Mouse (Mus musculus) kidney, postnatal 0 days (tissue): ENCODE measurements at regions not wholly inside any gene's neighbourhood (a gene's known extent, or its start where the extent isn't known, plus 50 kb on each side); places are given as distances from the start of the nearest gene placed in this dataset.

Experiments
- ATAC-seq: fragments of 200-750 bp; cut with Nextera tagmentation; replicated peaks from 2 replicates; pipeline ENCODE4 v1.8.0; 2017; ENCODE audit warnings: low read depth, moderate number of reproducible peaks, moderate TSS enrichment, moderate library complexity; ENCODE audit not compliant: low FRiP score
- DNase-seq: peaks from one replicate; pipeline ENCODE4 v3.0.0-alpha.2; 2016; ENCODE audit warnings: low spot score
- H3K27ac ChIP-seq: fragments of 300-500 bp; sonication (generic); 2 replicates; pipeline ENCODE4 v1.5.1; 2014; ENCODE audit warnings: mild to moderate bottlenecking
- H3K27me3 ChIP-seq: fragments of 300-500 bp; sonication (generic); 2 replicates; pipeline ENCODE4 v1.6.1; 2014; ENCODE audit warnings: low read length, mixed read lengths; ENCODE audit not compliant: insufficient read depth
- H3K36me3 ChIP-seq: fragments of 300-500 bp; sonication (generic); 2 replicates; pipeline ENCODE4 v1.6.1; 2014; ENCODE audit warnings: low read length, mixed read lengths; ENCODE audit not compliant: insufficient read depth
- H3K4me1 ChIP-seq: fragments of 300-500 bp; sonication (generic); replicated peaks from 2 replicates; pipeline ENCODE4 v1.6.1; 2014; ENCODE audit warnings: antibody characterized with exemption, low read length, mixed read lengths; ENCODE audit not compliant: insufficient read depth
- H3K4me2 ChIP-seq: fragments of 300-500 bp; sonication (generic); 2 replicates; pipeline ENCODE4 v1.6.1; 2014; ENCODE audit warnings: mild to moderate bottlenecking, low read length, moderate library complexity, mixed read lengths
- H3K4me3 ChIP-seq: fragments of 300-500 bp; sonication (generic); replicated peaks from 2 replicates; pipeline ENCODE4 v1.5.1; 2014; ENCODE audit warnings: low read depth, low read length
- H3K9ac ChIP-seq: fragments of 300-500 bp; sonication (generic); 2 replicates; pipeline ENCODE4 v1.6.1; 2014; ENCODE audit warnings: low read depth, low read length
- H3K9me3 ChIP-seq: fragments of 300-500 bp; sonication (generic); replicated peaks from 2 replicates; pipeline ENCODE4 v1.6.1; 2016; ENCODE audit warnings: low read length, inconsistent platforms, mixed read lengths
- CTCF ChIP-seq: IDR thresholded peaks from 2 replicates; pipeline ENCODE4 v1.5.1; 2016; ENCODE audit warnings: antibody characterized with exemption, low read depth, mild to moderate bottlenecking, moderate library complexity
- WGBS: fragments of 180-500 bp; shearing (Covaris S2); extraction: QIAGEN DNeasy Blood & Tissue Kit; methylation state at CpG from one replicate; pipeline ENCODE4 v1.1.7; 2014; 5-methylcytosine and 5-hydroxymethylcytosine counted together

- DNase-seq: no peak
- WGBS: 67% methylated on average over 5 of the region's 5 CpGs
- no peak for TF ChIP-seq CTCF
These were observed 74.2 kb upstream of the Fzd10 start for GRCm38 (mm10) chr5:128526432-128526831.

GRCm38 (mm10) chr5:128524377-128525280, 76.0 kb upstream of the Fzd10 start:
- 13% methylated on average over 26 of the region's 26 CpGs for WGBS
- Histone ChIP-seq H3K4me3 (no peak overlapping the region), H3K4me1 (no peaks in the 10 kb centered on the region), H3K27ac (no peak overlapping the region), H3K9me3 (no peaks in the 10 kb centered on the region), H3K4me2 (no peak overlapping the region), H3K9ac (no peak overlapping the region), H3K36me3 (no peaks in the 10 kb centered on the region), H3K27me3 (no peaks in the 10 kb centered on the region)
- DNase-seq (no peak), ATAC-seq (no peak)
- TF ChIP-seq CTCF: no peak

More at GRCm38 (mm10) chr5:128526432-128526831, 74.2 kb upstream of the Fzd10 start:
- Histone ChIP-seq H3K4me1 (no peaks in the 10 kb centered on the region), H3K9ac (no peak overlapping the region), H3K4me2 (no peak overlapping the region), H3K4me3 (no peak overlapping the region), H3K27ac (no peak overlapping the region), H3K9me3 (no peaks in the 10 kb centered on the region), H3K36me3 (no peaks in the 10 kb centered on the region), H3K27me3 (no peaks in the 10 kb centered on the region)
- ATAC-seq: no peak

- no peak overlapping the region for H3K9ac ChIP-seq
- H3K27ac ChIP-seq: no peak overlapping the region
- H3K4me1 ChIP-seq: no peaks in the 10 kb centered on the region
- ATAC-seq (no peak), DNase-seq (peak; percentile 70)
- no peak overlapping the region for H3K4me2 ChIP-seq
- 39% methylated on average over 5 of the region's 5 CpGs for WGBS
- no peaks in the 10 kb centered on the region for H3K36me3 ChIP-seq
- H3K9me3 ChIP-seq: no peaks in the 10 kb centered on the region
- peak; percentile 85 for TF ChIP-seq CTCF
- H3K4me3 ChIP-seq: no peak overlapping the region
- H3K27me3 ChIP-seq: no peaks in the 10 kb centered on the region
These were observed 78.0 kb upstream of the Fzd10 start for GRCm38 (mm10) chr5:128522667-128523066.

- H3K9me3 ChIP-seq: no peaks in the 10 kb centered on the region
- H3K27ac ChIP-seq: no peak overlapping the region
- H3K9ac ChIP-seq: no peak overlapping the region
- no peaks in the 10 kb centered on the region for H3K36me3 ChIP-seq
- WGBS: 42% methylated on average over 8 of the region's 8 CpGs
- DNase-seq (no peak), ATAC-seq (no peak)
- no peaks in the 10 kb centered on the region for H3K27me3 ChIP-seq
- TF ChIP-seq CTCF: no peak
- no peak overlapping the region for H3K4me2 ChIP-seq
- no peaks in the 10 kb centered on the region for H3K4me1 ChIP-seq
- H3K4me3 ChIP-seq: no peak overlapping the region
These were observed 83.3 kb upstream of the Fzd10 start for GRCm38 (mm10) chr5:128517336-128517735.

GRCm38 (mm10) chr5:128515343-128515742, 82.5 kb upstream of the Tmem132d start:
- TF ChIP-seq CTCF: peak; percentile 88
- no peak overlapping the region for H3K4me2 ChIP-seq
- ATAC-seq: no peak
- WGBS: 3% methylated on average over 2 of the region's 2 CpGs
- H3K27ac ChIP-seq: no peak overlapping the region
- H3K9me3 ChIP-seq: no peaks in the 10 kb centered on the region
- H3K9ac ChIP-seq: no peak overlapping the region
- peak; percentile 69 for DNase-seq
- H3K4me1 ChIP-seq: no peaks in the 10 kb centered on the region
- H3K27me3 ChIP-seq: no peaks in the 10 kb centered on the region
- H3K36me3 ChIP-seq: no peaks in the 10 kb centered on the region
- H3K4me3 ChIP-seq: no peak overlapping the region

- Histone ChIP-seq H3K27ac (no peak overlapping the region), H3K9ac (no peak overlapping the region), H3K9me3 (no peaks in the 10 kb centered on the region), H3K4me2 (no peak overlapping the region), H3K36me3 (no peaks in the 10 kb centered on the region), H3K4me3 (no peak overlapping the region), H3K27me3 (no peaks in the 10 kb centered on the region), H3K4me1 (no peaks in the 10 kb centered on the region)
- ATAC-seq (no peak), DNase-seq (no peak)
- TF ChIP-seq CTCF: no peak
- 69% methylated on average over 14 of the region's 14 CpGs for WGBS
These were observed 80.4 kb upstream of the Tmem132d start for GRCm38 (mm10) chr5:128513261-128513660.

GRCm38 (mm10) chr5:128512606-128513005, 79.7 kb upstream of the Tmem132d start:
- H3K4me1 ChIP-seq: no peaks in the 10 kb centered on the region
- no peaks in the 10 kb centered on the region for H3K27me3 ChIP-seq
- H3K9ac ChIP-seq: no peak overlapping the region
- no peaks in the 10 kb centered on the region for H3K9me3 ChIP-seq
- ATAC-seq (no peak), DNase-seq (no peak)
- 85% methylated on average over 9 of the region's 9 CpGs for WGBS
- no peak overlapping the region for H3K4me3 ChIP-seq
- no peaks in the 10 kb centered on the region for H3K36me3 ChIP-seq
- H3K27ac ChIP-seq: no peak overlapping the region
- no peak overlapping the region for H3K4me2 ChIP-seq
- TF ChIP-seq CTCF: no peak
